Mouse (Mus musculus): ENCODE results near the gene Nxpe2. TPM values are rescaled to one million over a fixed set of nuclear protein-coding genes. Genes with fewer than 3 reads are reported as not detected.

Nxpe2 gene
- 14.4 and 20.1 TPM in 2 replicates for total RNA-seq (2017)

DNA sequence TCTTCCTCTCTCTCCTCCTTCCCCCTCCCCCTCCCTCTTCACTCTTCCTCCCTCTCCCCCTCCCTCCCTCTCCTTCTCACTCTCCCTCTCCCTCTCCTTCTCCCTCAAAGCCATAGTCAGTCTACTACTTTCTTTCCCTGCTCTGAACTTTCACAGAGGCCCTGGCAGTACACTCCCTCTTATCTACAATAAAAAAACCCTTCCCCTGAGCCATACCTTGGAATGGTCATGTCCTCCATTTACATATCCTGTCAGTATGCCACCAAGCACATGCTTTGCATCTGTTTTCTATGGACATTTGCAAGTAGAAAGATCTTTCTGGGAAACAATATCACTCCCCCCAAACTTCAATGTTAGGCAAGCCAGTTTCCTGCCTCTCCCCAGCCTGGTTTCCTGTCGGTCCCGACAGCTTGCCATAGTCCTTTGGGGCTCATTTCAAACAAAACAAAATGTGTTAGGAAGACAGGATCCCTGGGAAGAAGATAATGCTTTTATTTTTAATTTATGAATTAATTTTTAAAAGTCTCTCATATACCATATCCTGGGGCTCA is at the start of gene Nxpe2:
Gene Nxpe2, minus strand, starts transcription at position 307 of the 551 bp plus-strand sequence.
- no peak for ATAC-seq (ENCODE audit: extremely low read depth, insufficient number of reproducible peaks, low FRiP score, poor library complexity, severe bottlenecking)

DNA sequence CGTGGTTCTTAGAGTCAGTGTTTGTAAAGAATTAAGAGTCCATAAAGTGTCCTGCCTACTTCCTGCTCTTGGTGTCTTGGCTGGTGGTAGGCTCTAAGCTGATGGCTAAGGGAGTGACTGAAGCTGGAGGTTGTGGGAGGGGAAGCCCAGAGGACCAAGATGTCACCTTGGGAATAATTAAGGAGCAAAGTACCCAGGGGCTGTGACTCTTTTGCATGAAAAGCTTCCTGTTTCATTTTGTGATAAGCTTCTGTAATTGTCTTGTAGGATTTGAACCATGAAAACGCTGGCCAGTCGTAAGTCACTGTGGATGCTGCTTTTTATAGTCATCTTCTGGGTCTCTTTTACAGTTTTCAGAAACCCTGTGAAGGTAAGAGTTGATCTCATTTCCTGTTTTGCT is 36.7 kb upstream of the Nxpe2 start:
- no peak for ATAC-seq (ENCODE audit: extremely low read depth, insufficient number of reproducible peaks, low FRiP score, poor library complexity, severe bottlenecking)

DNA sequence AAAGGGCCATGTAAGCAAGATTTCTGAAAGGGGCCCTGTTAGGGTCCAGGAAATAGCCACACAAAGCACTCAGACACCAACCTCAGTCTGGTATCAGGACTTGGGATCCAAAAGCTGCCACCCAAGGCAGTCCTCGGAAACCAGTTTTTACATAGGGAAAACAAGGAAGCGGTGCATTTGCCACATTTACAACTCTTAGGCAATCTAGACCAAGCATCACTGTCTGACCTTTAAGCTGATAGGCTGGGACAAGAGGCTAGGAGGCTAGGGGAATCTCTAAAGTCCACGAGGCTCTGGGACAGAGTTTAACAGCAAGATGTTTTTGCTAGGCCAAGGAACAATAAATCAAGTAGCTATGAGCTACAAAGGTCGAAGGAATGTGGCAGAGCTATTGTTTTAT is 35.2 kb upstream of the Nxpe2 start:
- no peak for ATAC-seq (ENCODE audit: extremely low read depth, insufficient number of reproducible peaks, low FRiP score, poor library complexity, severe bottlenecking)

DNA sequence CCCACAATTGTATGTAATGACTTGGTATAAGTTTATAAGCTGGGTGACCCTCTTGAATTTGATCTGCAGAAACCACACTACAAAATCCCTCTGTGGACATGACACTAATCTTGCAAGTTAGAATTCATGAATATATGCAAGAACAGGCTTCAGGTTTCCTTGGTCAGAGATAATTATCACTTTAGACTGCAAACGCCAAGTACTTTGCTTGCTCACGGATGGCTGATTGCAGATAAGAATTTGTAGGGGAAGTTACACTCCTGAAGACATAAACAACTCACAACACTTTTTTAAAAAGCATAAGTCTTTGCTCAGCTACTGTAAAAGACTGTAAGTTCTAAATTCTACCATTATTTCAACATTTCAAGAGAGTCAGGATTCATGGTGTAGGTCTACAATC is 21.1 kb upstream of the Nxpe2 start:
- ATAC-seq (ENCODE audit: extremely low read depth, insufficient number of reproducible peaks, low FRiP score, poor library complexity, severe bottlenecking): no peak

DNA sequence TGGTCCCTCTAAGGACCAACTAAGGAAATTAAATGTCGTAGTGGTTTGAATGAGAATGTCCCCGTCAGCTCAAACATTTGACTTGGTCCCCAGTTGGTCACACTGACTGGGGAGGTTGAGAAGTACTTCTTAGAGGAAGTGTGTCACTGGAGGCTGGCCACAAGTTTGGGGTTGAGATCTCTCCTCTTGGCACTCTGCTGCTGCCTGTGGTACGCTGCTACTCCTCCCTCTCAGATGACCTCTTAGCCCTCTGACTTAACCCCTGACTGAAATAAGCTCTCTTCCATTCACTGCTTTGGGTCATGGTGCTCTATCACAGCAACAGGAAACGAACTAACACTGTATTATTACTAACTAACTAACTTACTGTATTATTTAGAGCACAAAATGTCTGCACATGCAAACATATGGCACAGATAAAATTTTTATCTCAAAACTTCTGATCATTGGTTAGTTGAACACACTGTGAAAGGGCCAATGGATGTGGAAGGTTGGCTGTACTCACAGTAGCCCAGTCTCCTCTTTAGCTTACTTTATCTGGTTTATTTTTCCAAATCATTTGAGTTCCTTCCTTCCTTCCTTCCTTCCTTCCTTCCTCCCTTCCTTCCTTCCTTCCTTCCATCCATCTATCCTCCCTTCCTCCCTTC is 20.1 kb upstream of the Nxpe2 start:
- no peak for ATAC-seq (ENCODE audit: extremely low read depth, insufficient number of reproducible peaks, low FRiP score, poor library complexity, severe bottlenecking)

DNA sequence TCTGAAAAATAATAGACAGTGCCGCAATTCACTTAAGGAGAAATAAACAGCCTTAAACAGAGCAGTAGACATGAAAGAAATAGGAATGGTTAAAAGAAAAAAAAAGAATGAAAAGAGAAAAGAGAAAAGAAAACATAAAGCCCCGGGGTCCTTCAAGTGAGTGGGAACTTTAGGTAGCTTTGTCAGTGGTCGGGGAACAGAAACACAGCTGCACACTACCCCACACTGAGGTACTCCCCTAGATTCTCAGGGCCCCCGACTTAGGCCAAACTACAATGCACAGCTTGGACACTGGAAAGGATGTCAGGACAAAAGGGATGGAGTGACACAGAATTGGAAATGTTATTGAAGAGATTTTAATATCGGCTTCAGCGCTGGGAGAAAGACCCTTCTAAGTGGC is 9.5 kb upstream of the Nxpe2 start:
- no peak for ATAC-seq (ENCODE audit: extremely low read depth, insufficient number of reproducible peaks, low FRiP score, poor library complexity, severe bottlenecking)

DNA sequence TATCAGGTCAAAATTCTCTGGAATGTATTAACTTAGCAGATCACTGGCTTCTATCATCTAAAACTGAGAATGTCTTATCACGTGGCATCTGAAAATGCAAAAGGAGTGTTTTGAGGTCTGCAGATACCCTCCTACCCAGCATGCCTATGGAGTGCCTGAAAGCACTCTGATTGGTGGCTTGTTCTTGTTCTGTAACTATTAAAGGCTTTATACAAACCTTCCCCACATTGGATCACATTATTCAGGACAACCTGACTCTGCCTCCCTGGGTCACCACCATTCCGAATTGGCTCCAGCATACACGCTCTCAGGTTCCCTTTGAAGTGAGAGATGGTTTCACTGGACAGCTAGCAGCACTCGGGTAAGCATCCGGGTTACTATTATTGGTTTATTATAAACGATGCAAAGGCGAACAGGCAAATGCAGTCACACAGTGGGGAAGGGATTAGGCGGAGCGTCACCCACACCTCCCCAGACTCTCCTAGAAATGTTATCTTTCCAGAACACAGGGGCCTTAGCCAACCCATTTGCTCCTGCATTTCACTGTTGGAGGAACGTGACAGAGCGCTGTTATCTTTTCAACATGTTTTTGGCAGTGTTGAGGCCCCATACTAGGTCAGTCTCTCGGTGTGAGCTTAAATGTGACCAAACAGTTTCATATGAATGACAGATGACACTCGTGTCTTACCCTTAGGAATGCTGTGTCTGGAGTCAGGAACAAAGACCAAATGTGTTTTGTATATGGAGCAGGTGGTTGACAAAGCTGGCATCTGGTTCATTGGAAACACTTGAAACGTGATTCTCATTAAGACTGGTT is 8.8 kb upstream of the Nxpe2 start:
- no peak for ATAC-seq (ENCODE audit: extremely low read depth, insufficient number of reproducible peaks, low FRiP score, poor library complexity, severe bottlenecking)

DNA sequence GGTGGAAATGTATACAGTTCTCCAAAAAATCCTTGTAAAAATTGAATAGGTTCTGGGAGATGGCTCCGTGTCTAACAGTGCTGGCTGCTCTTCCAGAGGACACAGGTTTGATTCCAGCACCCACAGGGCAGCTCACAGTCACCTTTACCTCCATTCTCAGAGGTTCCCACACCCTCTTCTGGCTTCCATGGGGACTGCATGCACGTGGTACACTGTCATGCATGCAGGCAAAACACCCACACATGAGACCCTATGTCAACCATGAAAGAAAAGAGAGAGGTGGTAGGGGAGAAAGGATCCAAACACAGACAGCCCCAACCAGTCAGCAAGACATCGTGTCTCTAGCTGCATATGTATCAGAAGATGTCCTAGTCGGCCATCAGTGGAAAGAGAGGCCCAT is 7.6 kb upstream of the Nxpe2 start:
- no peak for ATAC-seq (ENCODE audit: extremely low read depth, insufficient number of reproducible peaks, low FRiP score, poor library complexity, severe bottlenecking)

DNA sequence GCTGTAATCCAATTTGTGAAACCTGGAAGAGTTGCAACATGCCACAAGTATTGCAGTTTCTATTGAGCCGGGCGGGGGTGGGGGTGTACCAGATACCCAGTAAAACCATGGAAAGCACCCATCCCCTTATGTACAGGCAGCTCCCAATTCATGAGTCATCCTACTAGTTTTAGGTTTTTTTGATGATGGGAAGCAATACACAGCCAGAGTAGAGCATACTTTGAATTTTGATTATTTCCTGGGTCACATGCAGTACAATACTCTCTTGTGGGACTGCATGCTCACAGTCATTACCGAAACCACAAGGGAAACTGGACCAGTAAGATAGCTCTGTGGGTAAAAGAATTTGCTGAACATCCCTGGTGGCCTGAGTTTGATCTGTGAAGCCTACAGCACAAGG is 3.8 kb upstream of the Nxpe2 start:
- ATAC-seq (ENCODE audit: extremely low read depth, insufficient number of reproducible peaks, low FRiP score, poor library complexity, severe bottlenecking): no peak

DNA sequence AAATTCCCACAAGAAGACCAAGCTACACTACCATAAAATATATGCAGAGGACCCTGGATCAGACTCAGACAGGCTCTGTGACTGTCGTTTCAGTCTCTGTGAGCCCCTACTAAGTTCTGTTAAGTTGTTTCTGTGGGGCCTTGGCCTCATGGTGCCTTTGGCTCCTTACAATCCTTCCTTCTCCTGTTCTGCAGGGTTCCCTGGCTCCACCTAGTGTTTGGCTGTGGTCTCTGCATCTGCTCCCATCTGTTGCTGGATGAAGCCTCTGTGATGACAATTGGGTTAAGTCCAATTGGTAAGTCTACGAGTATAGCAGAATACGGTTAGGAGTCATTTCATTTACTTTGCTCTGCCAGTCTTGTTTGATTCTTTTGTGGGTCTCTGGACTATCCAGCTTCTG is 1.5 kb upstream of the Nxpe2 start:
- peak; percentile 39; the same call in 1 of the 2 replicates for ATAC-seq (ENCODE audit: extremely low read depth, insufficient number of reproducible peaks, low FRiP score, poor library complexity, severe bottlenecking)

DNA sequence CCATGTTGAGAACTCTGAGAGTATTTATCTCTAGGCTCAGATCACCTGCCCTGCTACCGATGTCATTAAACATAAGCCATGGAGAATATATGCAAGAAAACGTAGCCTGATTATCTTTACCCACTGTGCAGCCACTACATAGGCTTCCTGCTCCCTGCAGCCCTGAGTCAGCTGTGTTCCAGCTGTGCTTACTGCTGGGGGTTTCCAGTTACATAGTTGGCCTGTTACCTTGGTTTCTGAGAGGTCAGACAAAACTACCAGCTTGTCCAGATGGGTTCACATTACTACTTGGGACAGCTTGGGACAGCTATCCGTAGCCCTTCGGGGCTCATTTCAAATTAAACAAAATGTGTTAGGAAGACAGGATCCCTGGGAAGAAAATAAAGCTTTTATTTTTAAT is 868 bp upstream of the Nxpe2 start:
- no peak for ATAC-seq (ENCODE audit: extremely low read depth, insufficient number of reproducible peaks, low FRiP score, poor library complexity, severe bottlenecking)

DNA sequence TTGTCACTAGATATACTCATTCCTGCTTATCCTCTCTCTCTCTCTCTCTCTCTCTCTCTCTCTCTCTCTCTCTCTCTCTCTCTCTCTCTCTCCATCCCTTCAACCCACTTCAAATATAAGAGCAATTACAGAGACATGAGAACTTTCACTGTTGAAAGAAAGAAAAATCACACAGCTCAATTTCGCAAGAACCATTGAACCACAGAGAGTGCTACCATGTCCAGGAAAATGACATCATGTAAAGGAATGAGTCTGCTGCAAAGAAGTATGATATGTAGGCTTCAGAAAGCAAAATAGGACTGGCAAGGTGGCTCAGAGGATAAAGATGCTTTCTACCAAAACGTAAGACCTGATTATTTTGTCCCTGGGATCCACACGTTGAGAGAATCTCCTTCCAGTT is 7.4 kb downstream of the Nxpe2 start:
- ATAC-seq (ENCODE audit: extremely low read depth, insufficient number of reproducible peaks, low FRiP score, poor library complexity, severe bottlenecking): no peak

DNA sequence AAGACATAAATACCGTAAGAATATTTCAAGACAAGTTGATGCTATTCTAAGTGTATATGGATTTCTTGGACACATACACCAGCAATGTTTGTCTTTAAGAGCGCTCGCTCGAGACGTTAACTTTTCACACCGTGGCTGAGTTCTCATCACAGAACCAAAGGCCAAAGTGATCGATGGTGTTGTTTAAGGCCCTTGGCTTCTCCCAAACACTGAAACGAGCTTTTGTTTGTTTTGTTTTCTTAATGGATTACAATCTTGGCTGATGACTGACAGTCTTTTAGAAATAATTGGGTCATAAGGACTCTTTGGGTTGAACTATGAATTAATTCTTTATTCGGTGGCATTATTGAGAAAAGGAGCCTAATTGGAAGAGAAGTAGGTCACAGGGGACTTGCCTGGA is 7.8 kb downstream of the Nxpe2 start:
- no peak for ATAC-seq (ENCODE audit: extremely low read depth, insufficient number of reproducible peaks, low FRiP score, poor library complexity, severe bottlenecking)

DNA sequence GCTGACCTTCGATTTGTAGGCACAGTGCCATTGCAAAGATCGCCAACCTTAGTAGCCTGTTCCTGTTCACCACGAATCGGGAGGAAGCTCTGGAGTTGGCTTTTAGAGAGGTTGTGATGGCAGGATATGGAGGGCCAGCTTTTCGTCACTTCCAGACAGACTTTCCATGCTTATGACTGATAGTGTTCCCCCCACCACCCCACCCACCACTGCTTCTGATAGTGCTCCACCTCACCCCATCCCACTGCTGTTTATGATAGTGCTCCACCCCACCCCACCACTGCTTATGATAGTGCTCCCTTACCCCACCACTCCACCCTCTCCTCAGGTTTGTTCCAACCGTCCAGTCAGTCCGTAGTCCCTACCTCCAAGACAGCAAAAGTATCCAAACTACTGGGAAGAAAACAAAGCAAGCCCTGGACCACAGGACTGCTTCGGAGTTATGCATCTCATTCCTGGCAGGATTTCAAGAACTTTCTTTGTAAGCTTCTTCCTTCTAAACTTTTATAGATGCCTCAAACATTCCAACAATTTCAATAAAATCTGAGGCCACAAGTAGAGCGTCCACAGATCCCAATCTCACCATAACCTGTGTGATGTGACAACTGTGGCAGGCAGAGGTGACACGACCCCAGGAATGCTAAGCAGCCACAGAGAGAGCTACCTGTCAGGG is 12.4 kb downstream of the Nxpe2 start:
- ATAC-seq (ENCODE audit: extremely low read depth, insufficient number of reproducible peaks, low FRiP score, poor library complexity, severe bottlenecking): no peak

DNA sequence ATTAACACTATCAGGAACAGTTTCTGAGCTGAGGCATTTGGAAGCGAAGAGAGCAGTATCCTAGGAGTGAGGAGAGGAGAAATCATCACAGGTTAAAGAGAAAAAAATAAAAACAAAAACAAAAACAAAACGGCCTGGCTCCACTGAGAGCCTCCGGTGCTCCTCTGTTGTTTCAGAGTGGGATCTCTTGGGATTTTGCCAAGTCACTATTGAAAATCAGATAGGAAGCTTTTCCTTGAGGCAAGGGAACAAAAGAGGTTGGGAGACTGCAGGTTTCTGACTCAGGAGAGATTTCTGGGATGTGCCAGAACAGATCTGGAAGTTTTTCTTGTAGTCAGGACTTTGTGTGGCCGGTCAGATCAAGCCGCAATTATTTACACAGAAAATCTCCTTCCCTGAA is 13.7 kb downstream of the Nxpe2 start:
- ATAC-seq (ENCODE audit: extremely low read depth, insufficient number of reproducible peaks, low FRiP score, poor library complexity, severe bottlenecking): no peak

DNA sequence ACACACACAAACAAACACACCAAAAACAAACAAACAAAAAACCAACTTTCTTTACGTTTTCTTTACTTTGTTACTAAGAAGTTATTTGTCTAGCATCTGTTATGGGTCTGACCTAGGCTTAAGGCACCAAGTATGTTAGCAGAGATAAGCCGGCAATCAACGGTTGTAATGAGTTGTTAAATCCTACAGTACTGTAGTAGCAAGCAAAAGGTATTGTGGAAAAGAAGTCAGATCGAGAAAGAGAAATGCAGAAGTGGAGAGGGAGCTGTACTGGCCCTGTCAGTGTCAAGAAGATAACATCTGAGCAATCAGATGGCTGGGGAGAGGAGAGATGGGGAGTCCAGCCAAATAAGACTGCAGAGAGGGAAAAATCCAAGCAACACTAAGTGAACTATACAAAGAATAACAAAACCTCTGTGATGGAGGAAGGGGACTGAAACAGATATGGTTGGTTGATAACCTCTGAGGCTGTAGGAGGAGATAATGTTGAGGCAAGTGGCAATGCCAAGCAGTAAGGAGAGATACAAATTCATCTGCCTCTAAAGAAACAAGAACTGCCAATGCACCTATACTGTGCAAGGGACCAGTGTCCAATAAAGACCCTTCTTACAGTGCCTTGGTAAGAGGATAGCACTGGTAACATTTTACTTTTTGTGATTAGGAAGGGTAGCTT is 14.3 kb downstream of the Nxpe2 start:
- ATAC-seq (ENCODE audit: extremely low read depth, insufficient number of reproducible peaks, low FRiP score, poor library complexity, severe bottlenecking): no peak

DNA sequence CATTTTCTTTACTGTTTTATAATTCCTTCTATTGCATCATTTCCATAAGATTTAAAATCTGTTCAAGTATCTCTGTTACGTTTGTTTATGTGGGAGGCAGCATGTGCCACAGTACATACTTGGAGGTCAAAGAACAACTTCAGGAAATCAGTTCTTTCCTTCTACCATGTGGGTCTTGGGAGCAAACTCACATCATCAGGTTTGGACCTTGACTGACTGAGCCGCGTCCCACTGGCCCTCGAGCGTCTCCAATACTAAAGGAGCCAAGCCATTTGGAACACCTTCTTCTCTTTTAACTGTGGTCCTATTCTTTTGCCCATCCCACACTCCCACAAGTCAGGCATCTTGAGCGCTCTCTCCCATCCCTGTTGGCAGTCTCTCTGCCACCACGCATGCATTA is 23.7 kb downstream of the Nxpe2 start:
- ATAC-seq (ENCODE audit: extremely low read depth, insufficient number of reproducible peaks, low FRiP score, poor library complexity, severe bottlenecking): no peak

DNA sequence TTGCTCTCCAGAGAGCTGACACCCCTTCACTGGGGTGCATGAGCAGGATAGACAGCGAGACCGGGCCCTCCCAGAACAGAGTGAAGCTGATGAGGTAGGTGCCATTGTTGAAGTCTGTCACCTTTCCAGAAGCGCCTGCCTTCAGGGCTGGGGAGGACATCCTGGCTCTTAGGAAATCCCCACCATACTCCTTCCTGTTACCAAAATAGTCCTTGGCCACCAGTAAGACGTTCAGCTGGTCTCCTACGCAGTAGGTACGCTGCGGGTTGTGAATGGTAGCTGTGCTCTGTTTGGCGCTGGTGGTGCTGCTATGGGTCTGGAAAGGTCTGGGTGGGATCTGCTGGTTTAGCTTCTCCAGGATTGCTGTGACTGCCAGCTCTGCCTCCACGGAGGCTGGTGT is 26.9 kb downstream of the Nxpe2 start:
- ATAC-seq (ENCODE audit: extremely low read depth, insufficient number of reproducible peaks, low FRiP score, poor library complexity, severe bottlenecking): no peak

DNA sequence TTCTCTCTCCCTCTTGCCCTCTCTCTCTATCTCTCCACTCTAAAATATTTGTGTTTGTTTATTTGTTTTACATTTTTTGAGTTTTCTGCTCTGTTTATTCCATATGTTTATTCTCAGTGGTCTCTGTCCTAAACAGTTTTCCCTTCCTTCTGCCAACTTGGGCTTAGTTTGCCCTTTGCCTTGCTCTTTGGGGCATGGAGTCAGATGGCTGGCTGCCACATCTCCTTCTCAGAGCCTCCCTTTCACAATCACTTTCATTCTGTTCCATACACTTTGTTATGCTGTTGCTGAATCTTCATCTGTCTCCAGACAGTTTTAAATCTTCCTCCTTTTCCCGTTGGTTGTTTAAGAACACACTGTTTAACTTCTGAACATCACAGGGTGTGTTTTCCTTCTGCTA is 37.4 kb downstream of the Nxpe2 start:
- ATAC-seq (ENCODE audit: extremely low read depth, insufficient number of reproducible peaks, low FRiP score, poor library complexity, severe bottlenecking): no peak

All from neutrophil, adult 5-6 weeks (primary cell).